Mouse (Mus musculus): ENCODE data around the gene Zbtb3.

Gene Zbtb3

DNA sequence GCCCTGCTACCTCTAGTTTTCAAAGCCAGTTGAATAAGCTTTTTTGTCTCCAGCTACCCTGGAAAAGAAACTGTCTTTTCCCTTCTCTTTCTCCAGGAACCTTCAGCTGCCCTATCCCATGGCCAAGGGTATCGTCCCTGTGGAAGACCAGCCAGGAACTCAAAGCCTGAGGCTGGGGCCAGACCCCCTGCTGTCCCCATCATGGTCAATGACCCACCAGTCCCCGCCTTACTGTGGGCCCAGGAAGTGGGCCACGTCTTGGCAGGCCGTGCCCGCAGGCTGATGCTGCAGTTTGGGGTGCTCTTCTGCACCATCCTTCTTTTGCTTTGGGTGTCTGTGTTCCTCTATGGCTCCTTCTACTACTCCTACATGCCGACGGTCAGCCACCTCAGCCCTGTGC is 38.7 kb downstream of the Zbtb3 start:
- DNase-seq = no peak

DNA sequence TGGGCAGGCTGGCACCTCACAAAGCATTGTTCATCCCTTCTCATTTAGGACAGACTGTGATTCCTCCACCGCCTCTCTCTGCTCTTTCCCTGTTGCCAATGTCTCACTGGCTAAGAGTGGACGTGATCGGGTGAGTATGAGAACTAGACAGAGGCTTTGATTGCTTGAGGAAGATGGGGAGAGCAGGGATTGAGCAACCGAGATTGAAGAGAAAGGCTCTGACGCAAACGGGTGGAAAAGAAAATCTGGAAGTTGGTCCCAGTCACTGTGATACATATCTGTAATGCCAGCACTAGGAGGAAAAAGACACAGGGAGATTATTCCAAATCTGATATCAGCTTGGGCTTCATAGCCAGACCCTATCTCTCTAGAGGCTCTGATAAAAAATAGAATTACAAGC is 40.6 kb downstream of the Zbtb3 start:
- no peak for DNase-seq

- peak; percentile 60 to 78 for DNase-seq
Measured at GRCm38 (mm10) chr19:8844371-8845129, 42.2 kb downstream of the Zbtb3 start.

- no peak for DNase-seq
Measured at GRCm38 (mm10) chr19:8848356-8848755, 46.0 kb downstream of the Zbtb3 start.

GRCm38 (mm10) chr19:8850402-8850901 is 48.1 kb downstream of the Zbtb3 start, which contains the start of gene Lrrn4cl:
TSS of gene Lrrn4cl (plus strand) at chr19:8850768.
- DNase-seq = no peak

GRCm38 (mm10) chr19:8851639-8852038 is 49.3 kb downstream of the Zbtb3 start:
- no peak for DNase-seq

GRCm38 (mm10) chr19:8852236-8852928 is 50.0 kb downstream of the Zbtb3 start:
- DNase-seq = no peak

- DNase-seq = no peak
Measured at GRCm38 (mm10) chr19:8853117-8853516, 50.8 kb downstream of the Zbtb3 start.

Data from kidney, adult 8-10 months (tissue).